Mouse (Mus musculus): ENCODE data around the gene Ppfia3.

GRCm38 (mm10) chr7:45312686-45313453 is 53.9 kb downstream of the Ppfia3 start:
- TF ChIP-seq GATA1 (IDR thresholded peaks at IDR 0.05; ENCODE audit: borderline replicate concordance, low read length) (no peak), FLI1 (IDR thresholded peaks at IDR 0.05; ENCODE audit: low read length) (no peak)

Data from megakaryocyte, embryonic 14.5 days (primary cell).